Mouse (Mus musculus) forebrain, embryonic 13.5 days (tissue): ENCODE results near the gene Mief1. TPM values are rescaled to one million over a fixed set of nuclear protein-coding genes. Genes with fewer than 3 reads are reported as not detected.

Experiments used
- ATAC-seq: fragments of 200-750 bp; cut with Nextera tagmentation; 2 replicates; pipeline ENCODE4 v1.8.0; 2017
- H3K27ac ChIP-seq: fragments of 300-500 bp; sonication (generic); 2 replicates; pipeline ENCODE4 v1.5.1; 2015; ENCODE audit warnings: inconsistent platforms, mild to moderate bottlenecking, moderate library complexity
- H3K27me3 ChIP-seq: fragments of 300-500 bp; sonication (generic); 2 replicates; pipeline ENCODE4 v1.6.1; 2015; ENCODE audit warnings: mild to moderate bottlenecking, inconsistent platforms
- H3K36me3 ChIP-seq: fragments of 300-500 bp; sonication (generic); 2 replicates; pipeline ENCODE4 v1.6.1; 2015; ENCODE audit warnings: mild to moderate bottlenecking, inconsistent platforms; ENCODE audit not compliant: poor library complexity, severe bottlenecking
- H3K4me1 ChIP-seq: fragments of 300-500 bp; sonication (generic); 2 replicates; pipeline ENCODE4 v1.6.1; 2015; ENCODE audit warnings: inconsistent platforms
- H3K4me2 ChIP-seq: fragments of 300-500 bp; sonication (generic); 2 replicates; pipeline ENCODE4 v1.6.1; 2015; ENCODE audit warnings: inconsistent platforms, mild to moderate bottlenecking, moderate library complexity
- H3K4me3 ChIP-seq: fragments of 300-500 bp; sonication (generic); 2 replicates; pipeline ENCODE4 v1.5.1; 2015; ENCODE audit warnings: mild to moderate bottlenecking, inconsistent platforms
- H3K9ac ChIP-seq: fragments of 300-500 bp; sonication (generic); 2 replicates; pipeline ENCODE4 v1.6.1; 2015; ENCODE audit warnings: mild to moderate bottlenecking, inconsistent platforms
- H3K9me3 ChIP-seq: fragments of 300-500 bp; sonication (generic); replicated peaks from 2 replicates; pipeline ENCODE4 v1.6.1; 2016; ENCODE audit warnings: inconsistent platforms
- WGBS: fragments of 180-500 bp; shearing (Covaris S2); methylation state at CpG from one replicate; pipeline ENCODE4 v1.1.7; 2015; 5-methylcytosine and 5-hydroxymethylcytosine counted together
- polyA plus RNA-seq: library from polyadenylated mRNA; unstranded; fragments of >200 nt; fragmentation: Nextera tagmentation; extraction: Ambion mirVana; gene quantifications from 2 replicates; pipeline ENCODE4 v1.2.1, GENCODE M21; 2015

Gene Mief1
- 39.6 and 40.3 TPM in 2 replicates for polyA plus RNA-seq

DNA sequence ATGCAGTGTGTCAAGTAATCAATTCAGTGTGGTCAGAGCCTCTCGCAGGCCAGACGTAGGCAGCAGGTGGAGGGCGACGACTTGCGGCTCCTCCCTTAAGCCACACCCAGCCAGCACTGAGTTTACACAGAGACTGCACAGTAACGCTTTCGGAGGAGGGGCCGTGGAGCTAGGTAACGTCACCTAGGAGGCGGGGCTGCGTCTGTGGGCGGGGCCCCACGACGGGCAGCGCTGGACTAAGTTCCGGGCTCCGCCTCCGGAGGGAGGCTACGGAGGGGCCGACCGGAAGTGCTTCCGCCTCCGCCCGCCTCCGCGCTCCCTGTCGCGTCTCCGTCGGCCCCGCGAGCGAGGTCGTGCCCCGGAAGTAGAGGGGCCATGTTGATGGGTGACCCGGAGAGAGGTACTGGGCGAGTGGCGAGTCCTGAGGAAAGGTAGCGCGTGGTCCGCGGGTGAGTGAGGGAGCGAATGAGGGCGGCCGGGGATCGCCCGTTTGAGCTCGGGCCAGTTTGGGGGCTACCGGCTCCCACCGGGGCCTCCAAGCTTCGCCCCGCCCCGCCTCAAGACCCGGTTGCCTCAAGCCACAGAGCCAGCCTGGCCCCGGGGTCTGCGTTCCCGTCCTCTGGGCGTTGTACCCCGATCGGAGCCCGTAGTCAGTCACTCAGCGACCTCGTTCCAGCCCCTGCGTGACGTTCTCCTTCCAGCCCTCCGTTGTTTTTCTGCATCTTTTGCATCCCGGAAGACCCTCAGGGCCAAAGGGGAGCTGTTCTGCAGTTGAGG, at the start of gene Mief1:
Gene Mief1, plus strand, starts transcription at position 286 of the 777 bp plus-strand sequence.
- Histone ChIP-seq H3K27ac (peak within 1 kb of the TSS; percentile 81), H3K9me3 (no peaks in the 10 kb centered on the region), H3K36me3 (peaks cover 34% of the 10 kb centered on the region), H3K27me3 (no peaks in the 10 kb centered on the region), H3K4me3 (peak within 1 kb of the TSS; percentile 93), H3K9ac (peak within 1 kb of the TSS; percentile 89), H3K4me2 (peak within 1 kb of the TSS; percentile 75), H3K4me1 (peaks cover 14% of the 10 kb centered on the region)
- WGBS = under 1% methylated on average over 55 of the region's 67 CpGs
- peak; percentile 96 for ATAC-seq

DNA sequence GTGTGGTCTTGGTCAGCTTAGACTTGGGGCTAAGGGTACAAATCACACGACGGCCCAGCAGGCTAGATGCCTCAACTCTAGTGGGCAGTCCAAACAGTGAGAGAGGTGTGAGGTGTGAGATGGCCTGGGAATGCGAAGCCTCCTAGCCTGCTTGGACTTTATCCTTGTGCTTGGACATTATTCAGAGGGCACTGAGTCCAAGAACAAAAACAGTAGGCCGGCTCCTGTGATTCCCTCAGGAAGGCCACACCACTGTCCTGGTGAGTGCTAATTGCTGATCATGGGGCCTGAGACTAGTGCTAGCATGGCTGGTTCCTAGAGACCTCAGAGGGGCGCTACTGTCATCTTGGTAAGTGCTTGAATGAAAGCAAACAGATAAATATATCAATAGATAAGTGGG, 44.9 kb upstream of the Mief1 start:
- Histone ChIP-seq H3K9ac (no peak overlapping the region), H3K27me3 (no peaks in the 10 kb centered on the region), H3K36me3 (no peaks in the 10 kb centered on the region), H3K4me3 (no peak overlapping the region), H3K9me3 (no peaks in the 10 kb centered on the region), H3K27ac (no peak overlapping the region), H3K4me1 (0 out of 2 replicates have a peak, but pooled peaks cover 7% of the 10 kb centered on the region), H3K4me2 (no peak overlapping the region)
- 87% methylated on average over 5 of the region's 5 CpGs for WGBS
- ATAC-seq = no peak

DNA sequence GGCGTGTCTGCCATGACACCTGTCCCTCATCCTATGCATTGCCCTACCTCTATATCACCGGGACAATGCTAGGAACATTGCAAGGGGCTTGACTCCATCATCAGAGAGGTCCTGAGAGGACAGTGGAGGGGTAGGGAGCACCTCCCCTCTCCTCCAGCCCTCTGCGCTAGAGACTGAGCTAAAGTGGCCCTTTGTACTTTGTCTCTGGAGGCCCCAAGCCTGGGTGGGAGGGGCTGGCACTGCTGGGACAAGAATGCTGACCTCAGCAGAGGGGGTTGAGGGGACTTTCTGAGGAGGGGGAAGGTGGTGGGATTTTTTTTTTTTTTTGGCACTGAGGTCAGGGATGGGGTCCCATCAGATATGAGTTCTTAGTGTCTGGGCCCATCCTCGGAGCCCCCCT, 43.7 kb upstream of the Mief1 start:
- no peaks in the 10 kb centered on the region for H3K36me3 ChIP-seq
- 80% methylated on average over 4 of the region's 4 CpGs for WGBS
- 0 out of 2 replicates have a peak, but pooled peaks cover 7% of the 10 kb centered on the region for H3K4me1 ChIP-seq
- no peak overlapping the region for H3K27ac ChIP-seq
- H3K27me3 ChIP-seq = no peaks in the 10 kb centered on the region
- no peaks in the 10 kb centered on the region for H3K9me3 ChIP-seq
- ATAC-seq = no peak
- H3K4me2 ChIP-seq = no peak overlapping the region
- H3K9ac ChIP-seq = no peak overlapping the region
- no peak overlapping the region for H3K4me3 ChIP-seq

DNA sequence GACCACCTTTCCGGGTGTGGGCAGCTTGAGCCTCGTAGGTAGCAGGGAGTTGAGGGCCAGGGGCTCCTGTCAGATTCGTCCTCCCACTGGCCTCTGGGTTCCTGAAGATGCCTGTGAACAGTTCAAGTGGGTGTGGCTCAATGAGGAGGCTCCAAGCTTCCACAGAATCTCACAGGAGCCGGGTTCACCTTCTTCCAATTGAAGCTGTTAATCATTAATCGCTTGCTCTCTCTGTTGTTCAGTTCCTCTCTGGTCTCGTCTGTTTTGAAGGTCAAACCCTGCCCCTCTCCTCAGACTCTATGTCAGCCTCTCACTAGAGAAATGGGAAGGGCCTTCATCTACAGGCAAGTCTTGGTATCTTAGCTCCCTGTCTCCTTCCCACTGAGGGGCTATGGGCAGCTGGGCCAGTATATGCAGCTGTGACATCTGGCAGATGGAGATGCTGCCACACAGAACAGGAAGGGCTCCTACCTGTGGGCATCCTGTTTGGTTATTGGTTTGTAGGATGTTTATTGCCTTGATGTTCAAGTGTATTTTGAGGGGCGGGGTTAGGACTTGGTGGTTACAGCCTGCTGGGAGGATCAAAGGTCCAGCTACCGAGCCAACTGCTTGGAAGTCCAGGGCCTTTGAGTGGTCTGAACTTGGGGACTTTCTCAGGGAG, 42.1 kb upstream of the Mief1 start:
- Histone ChIP-seq H3K4me2 (no peak overlapping the region), H3K27ac (no peak overlapping the region), H3K9me3 (no peaks in the 10 kb centered on the region), H3K36me3 (no peaks in the 10 kb centered on the region), H3K4me1 (0 out of 2 replicates have a peak, but pooled peaks cover 7% of the 10 kb centered on the region), H3K9ac (no peak overlapping the region), H3K4me3 (no peak overlapping the region), H3K27me3 (no peaks in the 10 kb centered on the region)
- 84% methylated on average over 8 of the region's 8 CpGs for WGBS
- no peak for ATAC-seq

DNA sequence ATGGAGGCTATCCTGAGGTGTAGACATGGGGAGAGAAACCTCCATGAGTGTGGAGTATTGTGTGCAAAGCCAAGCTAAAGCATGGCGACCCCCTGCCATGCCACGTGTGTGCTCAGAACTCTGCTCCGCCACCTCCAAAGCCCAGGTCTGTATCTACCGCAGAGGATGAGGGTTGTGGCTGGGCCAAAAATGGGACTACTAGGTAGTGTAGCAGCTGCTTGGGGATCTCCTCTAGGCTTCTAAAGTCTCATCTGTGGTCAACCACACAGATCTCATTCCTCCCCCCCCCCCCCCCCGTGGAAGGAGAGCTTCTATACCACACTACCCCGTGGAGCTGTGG, 41.6 kb upstream of the Mief1 start:
- Histone ChIP-seq H3K4me3 (no peak overlapping the region), H3K9me3 (no peaks in the 10 kb centered on the region), H3K36me3 (no peaks in the 10 kb centered on the region), H3K27me3 (no peaks in the 10 kb centered on the region), H3K4me2 (no peak overlapping the region), H3K27ac (no peak overlapping the region), H3K4me1 (0 out of 2 replicates have a peak, but pooled peaks cover 7% of the 10 kb centered on the region), H3K9ac (no peak overlapping the region)
- WGBS = 92% methylated on average over 6 of the region's 6 CpGs
- no peak for ATAC-seq

DNA sequence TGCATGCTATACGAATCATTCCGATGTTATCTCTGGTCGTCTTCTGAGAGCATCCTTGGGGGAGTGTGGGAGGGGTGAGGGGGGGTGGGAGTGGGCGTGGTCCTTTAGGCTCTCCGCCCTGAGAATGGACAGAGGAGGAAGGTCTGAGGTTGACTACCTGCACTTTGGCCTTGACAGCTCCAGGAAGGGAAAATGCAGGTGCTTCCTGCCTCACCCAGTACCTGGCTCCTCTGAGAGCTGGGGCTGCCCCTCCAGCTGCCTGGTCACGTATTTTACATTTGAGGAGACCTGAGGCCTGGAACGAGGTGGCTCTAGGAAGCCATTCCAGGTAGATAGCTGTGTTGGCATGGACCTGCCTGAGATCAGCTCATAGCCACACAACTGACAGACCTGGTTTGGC, 41.0 kb upstream of the Mief1 start:
- Histone ChIP-seq H3K9me3 (no peaks in the 10 kb centered on the region), H3K4me2 (no peak overlapping the region), H3K27me3 (no peaks in the 10 kb centered on the region), H3K4me1 (0 out of 2 replicates have a peak, but pooled peaks cover 7% of the 10 kb centered on the region), H3K4me3 (no peak overlapping the region), H3K9ac (no peak overlapping the region), H3K36me3 (no peaks in the 10 kb centered on the region), H3K27ac (no peak overlapping the region)
- ATAC-seq = no peak
- 91% methylated on average over 7 of the region's 7 CpGs for WGBS

DNA sequence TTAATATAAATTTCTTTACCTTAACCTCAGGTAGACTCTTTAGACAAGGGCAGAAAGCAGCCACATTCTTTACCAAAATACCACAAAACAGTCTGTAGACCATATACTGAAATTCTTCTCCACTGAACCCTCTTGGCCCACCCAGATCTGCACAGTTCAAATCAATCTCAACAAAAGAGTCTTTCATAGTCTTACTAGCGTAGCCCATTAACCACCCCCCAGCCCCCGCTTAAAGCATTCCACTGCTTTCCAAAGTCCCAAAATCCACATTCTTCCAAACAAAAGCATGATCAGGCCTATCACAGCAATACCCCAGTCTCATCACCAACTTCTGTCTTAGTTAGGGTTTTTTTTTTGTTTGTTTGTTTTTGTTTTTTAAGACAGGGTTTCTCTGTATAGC, 34.3 kb upstream of the Mief1 start:
- 31% methylated on average over 2 of the region's 2 CpGs for WGBS
- Histone ChIP-seq H3K4me3 (no peak overlapping the region), H3K9me3 (no peaks in the 10 kb centered on the region), H3K4me2 (no peak overlapping the region), H3K27ac (no peak overlapping the region), H3K27me3 (no peaks in the 10 kb centered on the region), H3K4me1 (no peaks in the 10 kb centered on the region), H3K9ac (no peak overlapping the region), H3K36me3 (no peaks in the 10 kb centered on the region)
- ATAC-seq = no peak

DNA sequence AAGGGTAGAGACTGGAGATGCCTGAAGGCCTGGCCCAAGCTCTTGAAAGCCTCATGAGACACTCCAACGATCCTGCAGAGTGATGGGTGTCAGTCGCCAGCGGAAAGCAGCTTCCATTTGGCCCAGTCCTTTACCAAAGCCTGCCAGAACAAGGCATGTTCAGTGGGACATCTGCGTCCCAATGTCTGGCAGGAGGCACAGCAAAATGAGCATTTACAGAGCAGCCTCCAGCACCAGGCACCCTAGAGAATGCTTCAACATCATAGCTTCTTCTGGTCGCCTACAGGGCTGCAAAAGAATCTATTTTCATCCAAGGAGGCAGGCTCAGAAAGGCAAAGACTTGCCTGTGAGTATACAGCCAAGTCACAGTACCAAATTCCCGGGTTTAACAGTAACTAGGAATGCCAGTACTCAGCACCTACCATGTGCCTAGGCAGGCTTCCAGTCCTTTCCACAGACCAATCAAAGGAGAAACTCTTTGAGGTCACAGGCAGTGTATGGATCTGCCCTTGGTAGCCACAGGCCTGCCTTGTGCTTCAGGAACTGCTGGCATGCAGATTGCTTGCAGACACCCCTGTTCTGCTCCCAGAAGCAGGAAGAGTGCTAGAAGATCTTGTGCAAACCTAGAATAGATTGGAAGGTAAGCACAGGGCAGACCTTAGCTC, 31.6 kb upstream of the Mief1 start:
- no peak overlapping the region for H3K4me3 ChIP-seq
- H3K27me3 ChIP-seq = no peaks in the 10 kb centered on the region
- no peaks in the 10 kb centered on the region for H3K36me3 ChIP-seq
- H3K4me2 ChIP-seq = no peak overlapping the region
- H3K27ac ChIP-seq = no peak overlapping the region
- 91% methylated on average over 6 of the region's 6 CpGs for WGBS
- H3K9ac ChIP-seq = no peak overlapping the region
- no peaks in the 10 kb centered on the region for H3K9me3 ChIP-seq
- no peak for ATAC-seq
- H3K4me1 ChIP-seq = no peaks in the 10 kb centered on the region

DNA sequence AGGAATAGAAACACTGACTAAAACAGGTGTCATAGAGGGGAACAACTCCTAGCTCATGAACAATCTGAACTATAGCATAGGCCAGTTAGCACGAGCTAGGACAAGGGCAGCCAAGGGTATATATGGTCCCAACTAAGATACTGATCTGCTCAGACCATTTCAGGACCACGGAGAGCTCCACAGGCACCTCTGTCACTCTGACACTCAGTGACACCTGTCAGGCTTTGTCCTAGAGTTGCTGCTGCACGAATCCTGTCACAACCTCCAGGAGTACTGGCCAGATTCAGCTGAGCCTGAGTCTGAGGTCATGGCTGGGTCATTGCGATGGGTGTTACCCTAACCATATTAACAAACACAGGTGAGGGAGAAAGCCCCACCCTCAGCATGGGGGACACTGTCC, 30.4 kb upstream of the Mief1 start:
- H3K36me3 ChIP-seq = no peaks in the 10 kb centered on the region
- no peak overlapping the region for H3K4me2 ChIP-seq
- H3K4me3 ChIP-seq = no peak overlapping the region
- H3K9me3 ChIP-seq = no peaks in the 10 kb centered on the region
- peaks cover 5% of the 10 kb centered on the region for H3K4me1 ChIP-seq
- no peak overlapping the region for H3K27ac ChIP-seq
- H3K27me3 ChIP-seq = no peaks in the 10 kb centered on the region
- no peak for ATAC-seq
- H3K9ac ChIP-seq = no peak overlapping the region
- 41% methylated on average over 4 of the region's 4 CpGs for WGBS

DNA sequence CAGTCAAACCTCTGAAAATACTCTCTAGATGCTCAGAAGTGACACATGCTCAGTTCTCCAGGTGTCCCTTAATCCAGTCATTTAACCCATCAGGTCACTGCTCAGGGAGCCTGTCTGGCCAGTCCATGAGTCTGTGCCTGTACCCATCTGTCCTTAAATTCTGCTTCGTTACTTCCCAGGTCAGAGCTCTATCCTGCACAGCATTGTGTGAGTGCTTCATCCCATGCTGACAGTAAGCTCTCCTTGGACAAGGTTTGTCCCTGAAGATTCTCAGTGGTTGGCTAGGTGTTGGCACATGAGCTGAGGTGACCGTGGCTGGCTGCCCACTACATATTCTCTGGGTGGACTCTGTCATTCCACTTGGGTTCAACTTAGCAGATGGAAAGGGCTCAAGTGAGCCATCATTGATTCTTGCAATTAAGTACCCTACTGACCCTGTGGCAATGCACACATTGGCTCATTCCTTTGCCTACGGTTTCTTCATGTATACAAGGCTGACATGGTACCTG, 27.7 kb upstream of the Mief1 start:
- no peak overlapping the region for H3K4me3 ChIP-seq
- no peak overlapping the region for H3K27ac ChIP-seq
- peaks cover 8% of the 10 kb centered on the region for H3K4me1 ChIP-seq
- peaks cover 5% of the 10 kb centered on the region for H3K36me3 ChIP-seq
- ATAC-seq = no peak
- H3K9me3 ChIP-seq = no peaks in the 10 kb centered on the region
- H3K9ac ChIP-seq = no peak overlapping the region
- no peak overlapping the region for H3K4me2 ChIP-seq
- 86% methylated on average over 3 of the region's 3 CpGs for WGBS
- H3K27me3 ChIP-seq = no peaks in the 10 kb centered on the region

DNA sequence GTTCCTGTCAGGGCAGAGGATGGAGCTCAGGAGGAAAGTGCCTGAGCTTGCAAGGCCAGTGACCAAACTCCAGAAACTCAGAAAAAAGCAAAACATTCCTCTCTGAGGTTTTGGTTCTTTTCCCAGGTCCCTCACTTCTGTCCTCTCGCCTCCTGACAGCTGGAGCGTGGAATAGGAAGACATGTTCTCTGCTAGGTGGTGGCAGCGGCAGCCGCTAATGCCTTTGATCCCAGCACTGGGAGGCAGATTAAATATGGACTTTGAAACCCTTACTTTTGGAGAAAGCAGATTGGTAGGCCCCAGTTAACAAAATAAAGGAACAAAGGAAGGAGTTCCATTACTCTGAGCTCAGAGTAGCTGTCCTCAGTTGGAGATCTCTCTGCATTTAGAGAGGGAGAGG, 25.4 kb upstream of the Mief1 start:
- H3K4me2 ChIP-seq = no peak overlapping the region
- H3K27me3 ChIP-seq = no peaks in the 10 kb centered on the region
- no peaks in the 10 kb centered on the region for H3K9me3 ChIP-seq
- H3K27ac ChIP-seq = no peak overlapping the region
- 0 out of 2 replicates have a peak overlapping the region, but pooled peaks have one; percentile 3 for H3K9ac ChIP-seq
- H3K4me1 ChIP-seq = peaks cover 8% of the 10 kb centered on the region
- no peak for ATAC-seq
- H3K4me3 ChIP-seq = no peak overlapping the region
- WGBS = 13% methylated on average over 4 of the region's 4 CpGs
- peaks cover 29% of the 10 kb centered on the region for H3K36me3 ChIP-seq

DNA sequence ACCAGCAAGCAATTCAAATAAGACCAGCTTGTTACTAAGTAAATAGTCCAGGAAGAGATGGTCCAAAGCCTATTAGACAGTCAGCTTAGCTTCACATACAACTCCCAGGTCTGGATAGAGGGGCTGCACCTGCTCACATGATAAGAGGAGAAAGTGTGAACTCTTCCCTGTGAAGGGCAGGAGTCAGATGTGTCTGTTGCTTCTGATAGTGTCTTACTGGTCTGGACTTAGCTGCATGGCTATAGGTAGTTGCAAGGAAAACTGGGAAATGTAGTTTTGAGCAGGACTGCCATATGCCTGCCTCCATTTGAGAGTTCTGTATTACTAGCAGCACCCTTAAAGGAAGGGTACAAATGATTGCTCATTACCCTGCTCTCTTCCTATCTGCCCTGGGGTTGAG, 20.1 kb upstream of the Mief1 start:
- Histone ChIP-seq H3K9ac (no peak overlapping the region), H3K36me3 (peaks cover 31% of the 10 kb centered on the region), H3K4me1 (peaks cover under 1% of the 10 kb centered on the region; the same call in 1 of the 2 replicates), H3K4me2 (no peak overlapping the region), H3K9me3 (no peaks in the 10 kb centered on the region), H3K4me3 (no peak overlapping the region), H3K27me3 (no peaks in the 10 kb centered on the region), H3K27ac (no peak overlapping the region)
- ATAC-seq = no peak
